Mouse (Mus musculus) kidney, adult 2 months (tissue): Measurements from ENCODE around the gene Pacs1.

Experiments
- CTCF ChIP-seq: fragments of 200-500 bp; conservative IDR thresholded peaks from 2 replicates; pipeline ENCODE4 v1.5.1; 2011; ENCODE audit warnings: low read depth, mild to moderate bottlenecking, control low read depth, low read length, moderate library complexity, mixed read lengths; ENCODE audit not compliant: insufficient read depth, insufficient read length
- POLR2A ChIP-seq: fragments of 200-500 bp; IDR thresholded peaks from one replicate; pipeline ENCODE4 v1.6.1; 2011; ENCODE audit warnings: low read depth, low read length, control low read depth

DNA sequence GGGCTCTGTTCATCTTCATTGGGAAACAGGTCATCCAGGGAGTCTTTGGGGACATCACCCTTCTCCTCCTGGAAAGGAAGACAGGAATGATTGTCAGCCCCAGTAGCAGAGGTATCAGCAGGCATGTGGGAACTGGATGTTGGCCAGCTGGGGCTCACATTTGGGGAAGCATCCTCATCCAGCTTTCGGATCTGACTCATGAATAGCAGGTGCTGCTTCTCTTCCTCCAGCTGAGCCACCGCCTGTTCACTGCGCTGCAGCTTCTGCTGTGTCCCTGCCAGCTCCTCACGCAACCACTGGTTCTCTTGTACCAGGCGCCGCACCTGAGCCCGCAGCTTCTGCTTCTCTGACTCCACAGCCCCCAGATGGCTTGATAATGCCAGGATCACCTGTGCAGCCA is 159.1 kb downstream of the Pacs1 start:
- TF ChIP-seq POLR2A (no peak), CTCF (no peak)
